Mouse (Mus musculus) heart, postnatal 4 days (tissue): Measurements from ENCODE around the gene Cyp4x1. TPM values are rescaled to one million over a fixed set of nuclear protein-coding genes. Genes with fewer than 3 reads are reported as not detected.
"Not testable (repeated sequence)": the region's sequence is repeated elsewhere in the genome, so short reads cannot be mapped to it uniquely, and the experiment has no call there.

Source experiments
- DNase-seq: peaks from one replicate; pipeline ENCODE4 v3.0.0; 2021
- total RNA-seq, 2 experiments: library from RNA; stranded (reverse); gene quantifications; 2 replicates each; pipeline ENCODE4 v1.2.3; 2021

The Cyp4x1 gene
- not detected for total RNA-seq

DNA sequence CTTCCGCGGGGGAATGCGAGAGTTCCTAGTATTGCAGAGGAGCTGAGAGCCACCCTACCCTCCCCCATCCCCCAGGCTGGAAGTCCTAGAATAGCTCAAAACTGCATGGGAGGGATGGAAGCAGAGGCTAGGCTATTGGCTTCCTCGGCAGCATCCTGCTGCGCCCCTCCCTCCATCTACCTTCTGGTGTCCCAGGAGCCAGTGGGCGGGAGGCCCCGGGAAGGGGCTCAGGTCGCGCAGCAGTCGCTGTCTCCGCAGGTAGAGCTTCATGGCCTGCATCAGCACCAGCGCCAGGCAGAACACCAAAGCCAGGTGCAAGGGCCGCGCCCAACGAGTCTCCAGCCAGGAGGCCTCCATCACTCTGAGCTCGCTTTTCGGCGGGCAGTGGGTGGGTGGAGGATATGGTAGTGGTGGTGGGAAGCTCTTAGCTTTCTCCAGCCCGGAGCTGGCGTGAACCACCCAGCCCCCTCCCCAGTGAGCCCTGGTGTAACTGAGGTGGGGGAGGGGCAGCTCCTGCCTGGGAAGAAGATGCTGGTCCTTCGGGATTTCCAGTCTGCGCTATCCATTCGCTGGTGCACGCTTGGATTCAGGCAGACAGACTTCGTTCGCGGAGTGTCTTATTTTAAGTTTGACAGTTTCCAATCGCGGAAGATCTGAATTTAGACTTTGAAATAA, at the start of gene Cyp4x1:
Gene Cyp4x1, minus strand, starts transcription at position 661 of the 675 bp plus-strand sequence.
- DNase-seq: no peak

DNA sequence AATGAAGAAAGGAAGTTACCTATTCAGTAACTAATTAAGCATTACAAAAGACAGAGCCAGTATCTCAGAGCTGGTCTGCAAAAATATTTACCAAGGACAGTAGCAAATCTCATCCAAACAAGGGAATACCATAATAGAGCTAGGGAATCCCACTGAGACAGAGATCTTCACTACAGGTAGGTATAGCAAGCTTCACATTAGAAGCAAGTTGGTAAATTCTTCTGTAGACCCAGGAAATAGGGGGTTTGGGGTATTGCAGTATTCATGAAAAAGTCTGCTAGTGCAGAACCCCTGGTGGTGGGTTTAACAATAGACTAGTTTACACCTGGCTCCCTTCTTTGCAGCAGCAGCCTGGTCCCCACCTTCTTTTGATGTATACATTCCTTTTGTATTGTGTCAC, 42.1 kb upstream of the Cyp4x1 start:
- DNase-seq: not testable (repeated sequence)

DNA sequence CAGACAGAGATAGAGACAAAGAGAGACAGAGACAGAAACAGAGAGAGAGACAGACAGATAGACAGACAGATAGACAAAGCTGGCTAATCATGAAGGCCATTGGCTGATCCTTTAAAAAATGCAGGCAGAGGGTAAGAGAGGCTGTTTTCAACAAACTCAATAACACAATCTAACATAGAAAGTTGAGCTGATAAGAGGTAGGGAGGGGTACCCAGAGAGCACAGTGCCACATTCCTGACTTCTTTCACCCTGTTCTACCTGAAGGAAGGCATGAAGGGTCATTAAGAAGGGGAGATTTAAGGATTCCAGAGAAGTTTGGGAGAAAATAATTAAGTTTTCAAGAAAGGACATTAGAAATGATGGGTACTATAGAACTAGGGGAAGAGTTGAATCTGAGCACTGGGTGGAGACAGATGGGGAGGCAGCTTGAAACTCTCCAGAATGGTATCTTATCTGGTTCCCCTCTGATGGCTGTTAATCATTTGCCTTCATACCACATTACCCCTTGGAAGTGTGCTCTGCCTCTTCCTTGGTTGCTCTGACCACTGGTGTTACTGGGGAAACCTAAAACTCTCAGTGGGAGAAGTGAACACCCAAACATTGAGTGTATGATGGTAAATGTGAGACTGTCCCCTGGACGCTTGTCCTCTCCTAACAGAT, 40.7 kb upstream of the Cyp4x1 start:
- no peak for DNase-seq

DNA sequence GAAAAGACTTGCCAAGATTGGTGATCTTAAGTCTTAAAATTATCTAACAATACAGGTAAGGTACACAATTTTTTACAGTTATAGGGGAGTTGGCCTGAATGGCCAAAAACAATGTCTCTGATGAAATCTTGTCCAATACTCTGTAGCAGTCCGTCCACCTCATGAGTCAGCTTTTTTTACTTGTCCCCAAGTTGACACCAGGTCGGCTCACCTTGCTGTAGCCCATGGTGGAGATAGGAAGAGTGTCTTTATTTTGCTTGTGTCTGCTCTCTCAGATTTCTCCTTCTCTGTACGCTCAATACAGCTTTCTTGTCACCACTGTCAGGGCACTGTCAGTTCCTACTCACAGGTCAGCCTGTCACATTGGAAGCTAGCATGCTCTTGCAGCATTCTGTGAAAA, 24.9 kb upstream of the Cyp4x1 start:
- DNase-seq: not testable (repeated sequence)

DNA sequence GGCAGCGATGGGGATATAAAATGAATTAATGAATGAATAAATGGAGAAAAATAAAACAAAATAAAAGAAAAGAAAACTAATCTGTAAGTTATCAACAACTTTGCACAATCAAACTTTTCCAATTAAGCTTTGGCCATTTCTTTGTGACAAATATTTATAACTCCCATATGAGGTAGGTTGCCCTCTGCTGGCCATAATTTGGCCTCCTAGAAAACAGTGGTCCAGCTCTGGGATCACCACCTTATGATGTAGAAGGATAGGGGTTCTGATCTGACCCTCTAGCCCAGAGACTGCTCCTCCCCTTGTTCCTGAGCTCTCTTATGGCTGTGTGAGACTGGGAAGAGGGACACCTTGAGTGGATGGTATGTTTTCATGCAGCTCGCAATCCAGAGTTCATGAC, 20.6 kb upstream of the Cyp4x1 start:
- DNase-seq: no peak

DNA sequence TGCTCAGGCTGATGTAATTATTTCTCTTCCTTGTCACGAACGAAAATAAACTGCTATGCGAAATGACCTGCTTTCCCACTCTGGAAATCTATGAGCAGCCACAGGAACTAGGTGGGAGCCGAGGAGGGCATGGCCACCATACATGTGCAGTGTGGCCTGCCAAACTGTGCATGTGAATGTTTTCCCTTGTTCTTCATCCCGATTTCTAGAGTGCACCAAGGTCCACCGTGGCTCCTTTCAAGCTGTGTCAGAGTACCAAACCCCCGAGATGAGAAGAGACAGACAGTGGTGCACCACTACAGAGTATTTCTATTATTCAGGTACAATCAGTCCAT, 182 bp upstream of the Cyp4x1 start:
- DNase-seq: no peak

DNA sequence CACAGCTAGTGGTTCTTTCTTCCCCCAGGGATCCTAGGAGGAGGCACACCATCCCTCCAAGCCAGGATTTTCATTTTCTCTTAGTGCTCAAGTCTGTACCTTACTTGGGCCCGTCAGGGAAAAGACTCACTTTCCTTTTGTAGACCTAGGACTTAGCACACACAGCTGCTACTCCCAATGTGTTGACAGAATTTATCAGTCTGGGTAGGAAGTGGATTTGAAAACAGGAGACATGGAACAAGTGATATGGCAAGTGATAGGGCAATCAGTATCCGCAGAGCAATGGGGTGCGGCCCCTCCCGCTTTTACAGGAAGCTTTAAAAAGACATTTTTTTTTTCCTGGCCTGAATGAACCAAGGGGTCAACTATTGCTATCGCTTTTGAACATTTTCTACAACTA, 996 bp downstream of the Cyp4x1 start:
- DNase-seq: no peak

DNA sequence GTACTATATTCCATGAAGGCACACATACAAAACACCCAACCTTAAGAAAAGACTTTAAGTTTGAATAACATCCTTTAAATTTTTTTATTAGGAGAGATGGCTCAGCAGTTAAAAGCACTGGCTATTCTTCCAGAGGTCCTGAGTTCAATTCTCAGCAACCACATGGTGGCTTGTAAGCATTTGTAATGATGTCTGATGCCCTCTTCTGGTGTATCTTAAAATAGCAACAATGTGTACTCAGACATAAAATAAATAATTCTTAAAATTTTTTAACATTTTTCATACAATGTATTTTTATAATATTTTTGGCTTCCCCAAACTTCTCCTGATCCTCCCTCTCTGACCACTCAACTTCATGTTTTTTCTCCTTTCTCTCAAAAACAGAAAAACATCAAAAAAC, 9.4 kb downstream of the Cyp4x1 start:
- no peak for DNase-seq

DNA sequence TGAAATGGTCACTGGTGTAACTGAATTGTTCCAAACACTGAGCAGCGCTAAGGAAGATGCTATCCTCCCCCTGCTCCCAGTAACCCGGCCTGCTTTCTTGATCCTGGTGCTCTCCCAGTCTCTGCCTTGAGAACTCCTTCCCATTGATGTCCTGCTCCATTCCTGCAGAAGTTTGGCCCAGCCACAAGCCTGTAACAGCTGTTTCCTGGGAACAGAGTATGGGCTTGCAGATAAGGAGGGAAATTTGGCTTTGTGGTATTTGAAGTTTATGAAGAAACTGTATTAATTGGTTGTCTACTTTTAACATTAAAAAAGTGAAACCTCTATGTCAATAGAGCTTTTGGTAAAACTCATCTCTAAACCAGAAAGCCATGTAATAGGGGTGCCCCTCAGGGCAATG, 10.6 kb downstream of the Cyp4x1 start:
- DNase-seq: no peak

DNA sequence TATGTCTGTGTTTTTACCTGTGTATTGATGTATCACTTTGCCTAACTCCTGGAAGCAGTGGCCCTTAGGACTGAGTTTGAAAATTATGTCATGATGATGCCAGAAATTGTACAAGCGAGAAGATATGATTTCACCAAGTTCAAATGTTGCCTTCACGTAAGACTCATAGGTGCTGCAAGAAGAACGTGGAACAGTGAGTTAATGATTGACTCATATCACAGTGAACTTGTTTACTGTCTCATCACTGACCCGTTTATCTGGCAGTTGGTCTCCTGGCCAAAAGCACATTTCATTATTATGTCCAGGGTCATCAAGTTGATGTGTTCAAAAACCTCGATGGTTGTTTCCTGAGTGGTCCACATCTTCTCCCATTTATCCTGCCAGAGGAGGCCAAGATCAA, 12.5 kb downstream of the Cyp4x1 start:
- no peak for DNase-seq

DNA sequence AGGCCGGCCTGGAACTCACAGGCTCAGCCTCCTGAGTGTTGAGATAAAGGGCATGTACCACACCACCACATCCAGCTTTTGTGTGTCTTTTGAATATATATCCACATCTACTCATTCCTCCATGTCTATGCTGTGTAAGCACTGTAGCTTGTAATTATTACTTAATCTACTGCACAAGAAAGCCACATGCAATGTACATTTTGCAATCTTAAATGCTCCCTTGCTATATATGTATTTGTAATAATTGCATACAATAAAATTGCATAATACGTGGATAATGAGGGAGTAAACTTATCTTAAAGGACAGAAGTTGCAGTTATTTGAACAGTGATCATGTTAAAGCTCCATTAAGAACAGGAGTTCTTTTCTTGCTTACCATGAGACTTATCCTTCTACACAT, 12.9 kb downstream of the Cyp4x1 start:
- DNase-seq: no peak

DNA sequence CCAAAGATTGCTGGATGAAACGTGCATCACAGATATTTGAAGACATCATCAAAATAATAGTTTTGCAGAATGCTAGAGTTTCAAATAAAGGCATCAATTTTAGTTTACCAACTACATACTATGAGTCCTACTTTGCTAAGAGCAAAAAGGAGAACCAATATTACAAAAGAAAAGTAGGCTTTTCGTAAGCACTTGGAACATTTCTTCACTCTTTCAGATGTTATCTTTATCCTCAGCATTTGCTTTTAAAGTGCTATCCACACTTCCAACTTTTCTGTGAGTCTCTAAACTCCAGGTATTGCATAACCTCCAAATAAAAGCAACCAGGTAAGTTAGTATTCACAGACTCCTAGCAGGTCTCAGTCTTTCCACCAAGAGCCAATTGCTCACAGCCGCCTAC, 14.4 kb downstream of the Cyp4x1 start:
- no peak for DNase-seq

DNA sequence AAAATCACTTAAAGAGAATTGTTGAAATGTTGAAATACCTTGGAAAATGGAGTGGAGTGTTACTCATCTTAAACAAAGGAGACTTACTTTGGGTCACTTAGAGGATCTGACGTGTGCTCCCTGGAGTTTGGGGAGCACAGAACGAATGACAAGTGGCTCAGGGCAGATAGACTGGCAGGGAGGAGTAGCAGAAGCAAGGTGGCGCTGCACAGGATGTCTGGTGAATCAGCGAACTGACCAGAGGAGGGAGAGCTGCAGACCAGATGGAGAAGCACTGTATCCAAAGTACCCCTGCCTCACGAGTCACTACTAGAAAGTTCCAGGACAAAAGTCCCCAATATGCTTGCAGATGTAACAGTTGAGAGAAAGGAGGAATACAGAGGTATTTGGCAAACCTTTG, 20.8 kb downstream of the Cyp4x1 start:
- DNase-seq: no peak

DNA sequence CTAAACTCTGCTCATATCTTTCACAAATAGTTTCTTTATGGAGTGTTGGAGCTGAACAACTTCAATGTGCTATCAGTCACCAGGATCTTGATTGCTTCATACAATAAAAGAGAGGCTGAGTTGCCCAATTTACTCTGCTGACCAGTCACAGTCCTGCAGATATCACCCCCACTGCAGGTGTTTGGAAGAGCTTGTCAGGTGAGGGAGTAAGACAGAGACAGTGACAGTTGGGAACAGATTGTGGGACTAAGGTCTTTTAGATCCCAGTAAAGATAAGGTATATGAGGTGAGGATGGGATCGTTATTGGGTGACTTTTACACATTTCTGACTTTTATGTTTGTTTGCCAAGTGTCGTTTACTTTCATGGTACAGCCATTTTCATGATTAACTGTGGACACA, 22.9 kb downstream of the Cyp4x1 start:
- no peak for DNase-seq

DNA sequence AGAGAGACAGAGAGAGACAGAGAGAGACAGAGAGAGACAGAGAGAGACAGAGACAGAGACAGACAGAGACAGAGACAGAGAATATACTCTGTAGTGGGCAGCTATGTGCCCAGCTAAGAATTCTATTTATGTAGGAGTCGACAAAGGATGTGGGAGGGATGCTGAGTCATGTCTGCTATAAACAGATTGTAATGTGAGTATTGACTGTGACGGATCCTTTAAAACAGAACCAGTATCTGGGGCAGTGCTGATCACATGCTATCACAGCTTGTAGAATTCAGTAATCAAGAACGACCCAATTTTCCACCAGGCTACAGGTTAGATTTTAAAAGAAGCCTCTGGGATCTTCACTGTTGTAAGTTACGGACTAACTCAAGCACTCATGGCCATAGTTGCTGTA, 30.6 kb downstream of the Cyp4x1 start:
- DNase-seq: no peak

DNA sequence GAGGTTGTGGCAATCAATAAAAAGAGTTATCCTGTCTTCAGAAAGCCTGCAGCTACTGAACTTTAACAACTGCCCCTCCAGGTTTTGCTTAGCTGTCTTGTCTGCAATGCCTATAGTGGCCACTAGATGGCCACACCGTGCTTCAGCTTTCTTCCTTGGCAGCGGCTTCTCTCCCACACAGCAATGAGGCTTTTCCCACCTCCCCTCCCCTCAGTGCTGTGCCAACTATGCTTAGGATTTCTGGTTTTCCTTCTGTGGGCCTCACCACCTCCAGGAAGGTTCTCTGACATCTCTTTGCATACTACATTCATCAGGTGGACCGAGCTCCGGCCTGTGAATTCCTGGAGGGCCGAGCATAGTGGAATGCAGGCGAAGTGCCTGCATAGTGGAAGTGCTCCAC, 32.4 kb downstream of the Cyp4x1 start:
- DNase-seq: peak; percentile 73

DNA sequence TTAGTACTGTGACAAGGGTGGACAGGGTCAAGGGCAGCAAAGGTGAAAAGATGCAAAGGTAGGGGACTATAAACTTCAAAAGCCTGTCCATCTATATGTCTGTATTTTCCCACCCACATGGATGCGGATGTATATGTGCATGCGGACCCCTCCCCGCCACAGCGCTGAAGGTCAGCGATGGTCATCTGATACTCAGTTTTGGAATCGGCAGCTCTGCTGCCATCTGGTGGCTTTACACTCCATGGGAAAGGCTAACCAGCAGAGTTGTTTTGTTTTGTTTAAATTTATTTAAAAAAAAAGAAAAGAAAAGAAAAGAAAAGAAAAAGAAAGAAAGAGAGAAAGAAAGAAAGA, 37.0 kb downstream of the Cyp4x1 start:
- DNase-seq: peak; percentile 27

DNA sequence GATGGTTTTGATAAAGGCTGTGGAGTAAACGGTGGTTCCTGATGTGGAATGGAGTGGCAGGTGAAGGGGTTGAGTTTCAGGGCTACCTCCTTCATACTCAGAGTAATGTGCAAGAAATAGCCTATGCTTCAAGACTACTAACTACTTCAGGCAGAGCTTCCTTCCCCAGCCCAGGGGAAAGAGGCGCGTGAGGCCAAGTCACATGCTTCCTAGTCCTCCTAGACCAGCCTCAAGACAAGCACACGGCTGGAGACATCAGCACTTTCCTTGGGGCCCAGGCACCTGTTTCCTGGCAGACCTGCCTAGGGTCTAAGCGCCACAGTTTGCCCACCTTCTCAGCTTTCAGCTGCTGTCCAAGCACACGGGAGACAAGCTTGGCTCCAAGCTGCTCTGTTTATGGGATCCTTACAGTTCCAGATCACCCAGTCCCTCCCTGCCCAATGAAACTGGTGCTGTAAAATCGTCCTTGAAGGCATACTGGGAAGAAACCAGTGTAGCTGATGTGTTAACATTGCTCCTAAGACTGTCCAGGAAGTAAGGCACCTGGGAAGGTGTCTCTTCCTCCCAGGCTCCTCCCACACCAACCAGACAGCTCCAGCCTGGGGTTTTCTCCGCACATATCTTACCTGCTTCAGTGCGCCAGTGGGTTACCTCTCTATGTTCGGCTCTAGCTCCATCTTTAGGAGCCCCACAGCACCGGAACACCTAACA, 37.5 kb downstream of the Cyp4x1 start:
- DNase-seq: no peak

DNA sequence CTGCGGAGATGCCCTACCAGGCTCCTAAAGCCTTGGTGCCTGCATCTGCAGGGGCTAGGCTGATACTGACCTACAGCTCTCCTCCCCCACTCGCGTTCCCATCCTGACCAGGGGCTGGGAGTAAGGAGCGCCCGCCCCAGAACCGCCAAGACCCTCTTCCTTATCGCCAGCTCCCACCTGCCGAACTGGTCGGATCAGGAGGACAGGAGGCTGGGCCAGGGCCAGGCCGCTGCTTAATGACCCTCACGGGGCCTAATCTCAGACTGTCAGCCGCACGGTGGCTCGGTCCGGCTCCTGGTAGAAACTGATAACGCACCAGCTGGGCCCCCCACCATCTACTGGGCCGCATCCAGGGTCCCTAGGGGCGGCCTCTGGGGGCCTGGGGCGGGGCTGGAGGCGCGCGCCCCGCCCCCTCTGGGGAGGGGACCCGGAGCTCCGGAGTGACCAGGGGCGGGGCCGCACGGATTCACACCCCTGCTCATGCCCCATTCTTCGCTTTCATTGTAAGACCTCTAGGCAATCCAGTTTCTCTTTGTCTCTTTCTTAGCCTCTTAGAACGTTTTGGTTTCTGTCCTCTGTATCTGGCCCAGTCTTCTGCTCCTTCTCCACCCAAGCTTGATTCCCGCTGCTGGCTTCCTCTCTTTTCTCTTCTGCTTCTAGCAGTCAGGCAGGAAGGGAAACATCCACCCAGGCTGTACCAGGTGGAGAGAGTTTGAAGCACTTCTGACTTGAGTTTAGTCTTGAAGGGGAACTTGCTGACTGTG, 38.2 kb downstream of the Cyp4x1 start:
- DNase-seq: peak; percentile 29

DNA sequence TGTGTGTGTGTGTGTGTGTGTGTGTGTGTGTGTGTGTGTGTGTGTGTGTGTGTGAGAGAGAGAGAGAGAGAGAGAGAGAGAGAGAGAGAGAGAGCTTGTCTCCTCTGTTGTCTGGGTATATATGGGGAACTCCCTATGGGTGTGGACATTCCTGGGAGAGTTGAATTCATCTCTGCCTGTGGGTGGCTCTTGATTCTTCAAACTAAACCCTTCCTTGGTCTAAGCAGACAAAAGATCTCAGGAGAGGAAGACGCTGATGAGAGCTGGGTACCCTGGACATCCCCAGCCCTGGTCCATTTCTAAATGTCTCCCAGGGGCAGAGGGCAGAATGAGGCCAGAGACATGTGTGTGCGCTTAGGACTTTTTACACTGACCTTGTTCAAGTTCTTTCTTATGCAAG, 40.0 kb downstream of the Cyp4x1 start:
- DNase-seq: no peak

DNA sequence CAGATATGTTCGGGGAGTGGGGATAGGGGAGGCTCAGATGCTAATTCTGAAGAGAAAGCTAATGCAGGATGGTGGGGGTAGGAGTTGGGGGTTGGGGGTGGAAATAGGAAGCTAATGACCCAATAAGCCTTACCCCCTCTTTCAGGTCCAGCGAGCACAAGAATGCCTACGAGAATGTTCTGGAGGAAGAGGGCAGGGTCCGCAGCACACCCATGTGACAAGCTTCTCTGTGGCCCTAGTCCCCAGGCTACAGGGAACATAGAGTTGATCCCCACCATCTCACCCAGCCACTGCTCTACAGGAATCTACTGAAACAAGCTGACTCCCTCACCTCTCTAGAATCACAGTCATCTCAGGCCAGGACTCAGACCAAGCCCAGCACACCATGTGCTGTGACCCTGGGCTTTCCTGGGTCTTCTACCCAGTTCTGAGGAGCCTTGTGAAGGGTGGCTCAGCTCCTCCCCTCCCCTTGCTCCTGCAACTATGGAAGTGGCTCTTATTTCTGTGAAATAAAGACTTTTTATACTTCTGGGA, 40.7 kb downstream of the Cyp4x1 start:
- no peak for DNase-seq

DNA sequence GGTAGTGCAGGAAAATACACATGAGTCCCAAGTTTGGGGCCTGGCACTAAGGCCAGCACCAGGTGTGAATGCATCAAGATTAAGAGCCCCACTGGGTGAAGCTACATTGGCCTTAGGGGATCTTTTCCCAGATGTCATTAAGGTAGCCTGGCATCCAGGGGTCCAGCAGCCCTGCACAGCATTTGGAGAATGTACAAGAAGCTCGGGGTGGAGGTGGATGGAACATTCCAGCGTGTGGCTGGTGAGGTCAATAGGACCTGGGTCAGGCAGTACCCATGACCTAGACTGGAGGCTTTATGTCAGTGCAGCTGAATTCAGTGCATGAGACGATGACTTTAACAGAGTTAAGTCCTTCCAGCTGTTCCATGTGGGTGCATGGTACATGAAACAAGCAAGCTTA, 42.3 kb downstream of the Cyp4x1 start:
- no peak for DNase-seq

DNA sequence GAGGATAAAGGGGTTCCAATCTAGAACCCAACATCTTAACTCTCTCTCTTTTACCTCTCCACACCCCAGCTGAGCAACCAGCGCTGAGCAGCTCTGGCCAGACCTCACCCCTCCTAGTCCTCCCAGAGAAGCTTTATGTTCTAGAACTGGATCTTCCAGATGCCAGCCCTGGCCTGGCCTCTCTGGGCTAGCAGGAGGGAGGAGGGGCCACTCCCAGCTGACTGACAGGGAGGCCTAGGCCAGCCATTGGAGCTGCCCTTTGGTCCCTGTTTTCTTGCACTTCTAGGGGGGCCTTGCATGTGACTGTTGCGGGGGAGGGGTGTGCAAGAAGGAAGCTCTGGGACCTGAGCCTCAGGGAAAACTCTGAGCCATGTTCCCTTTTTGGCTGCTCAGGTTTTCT, 43.5 kb downstream of the Cyp4x1 start:
- DNase-seq: no peak
